Mouse (Mus musculus) thymus, adult 2 months (tissue): ENCODE measurements at regions not wholly inside any gene's neighbourhood (a gene's known extent, or its start where the extent isn't known, plus 50 kb on each side); places are given as distances from the start of the nearest gene placed in this dataset.

Experiments used
- CTCF ChIP-seq: fragments of 200-500 bp; IDR thresholded peaks from 2 replicates; pipeline ENCODE4 v1.5.1; 2012; ENCODE audit warnings: mild to moderate bottlenecking, control low read depth, low read length, moderate library complexity, borderline replicate concordance; ENCODE audit not compliant: control insufficient read depth, poor library complexity, insufficient read depth; ENCODE audit errors: extremely low read depth
- POLR2A ChIP-seq: fragments of 200-500 bp; IDR thresholded peaks from 2 replicates; pipeline ENCODE4 v1.6.1; 2012; ENCODE audit warnings: mild to moderate bottlenecking, low read length, control low read depth, moderate library complexity; ENCODE audit not compliant: control insufficient read depth, poor library complexity, insufficient read depth; ENCODE audit errors: extremely low read depth

DNA sequence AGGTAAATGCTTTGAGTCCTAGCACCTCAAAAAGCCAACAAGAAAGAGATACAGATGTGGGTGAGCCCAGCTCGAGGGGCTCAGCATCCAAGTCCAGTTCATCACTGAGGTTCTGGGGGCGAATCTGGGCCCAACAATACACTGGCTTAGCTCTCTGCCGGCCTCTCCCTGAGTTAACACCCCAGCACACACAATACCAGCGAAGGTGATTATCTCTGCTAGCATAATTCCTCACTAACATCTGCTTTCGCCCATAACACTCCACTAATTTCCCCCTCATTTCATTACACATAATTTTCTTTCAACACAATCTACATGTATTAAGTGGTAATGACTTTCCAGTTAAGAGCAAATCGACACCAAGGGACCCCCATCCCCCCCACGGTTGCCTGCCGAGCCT, 383.9 kb upstream of the 3110018I06Rik start:
- TF ChIP-seq CTCF, result no peak
- no peak for TF ChIP-seq POLR2A
